Mouse (Mus musculus) granulocyte monocyte progenitor cell, adult 5-6 weeks (primary cell): Measurements from ENCODE around the gene Nipal3. TPM values are rescaled to one million over a fixed set of nuclear protein-coding genes. Genes with fewer than 3 reads are reported as not detected.

Experiments
- ATAC-seq: replicated peaks from 2 replicates; pipeline ENCODE4 v1.8.0; 2016; ENCODE audit warnings: mild to moderate bottlenecking, moderate TSS enrichment, inconsistent platforms; ENCODE audit not compliant: poor library complexity, severe bottlenecking
- total RNA-seq, 2 experiments: library from RNA; stranded (forward) in 1 of 2; stranded (reverse) in 1 of 2; fragments of 200-712, 200-1000 nt in 1 of 2; fragments of >200 nt in 1 of 2; fragmentation: Nextera tagmentation in 1 of 2; gene quantifications; 2 replicates each; pipeline ENCODE4 v1.2.3; 2014 to 2017

The Nipal3 gene
- total RNA-seq (2014; fragmentation: Nextera tagmentation): 5.7 and 8.4 TPM in 2 replicates
- 21.9 and 29.1 TPM in 2 replicates for total RNA-seq (2017)

- ATAC-seq: peak; percentile 89
These were observed at the start of gene Nipal3, which contains the start of gene Stpg1 for GRCm38 (mm10) chr4:135494521-135495396. Gene Nipal3, minus strand, starts transcription at chr4:135495038. Gene Stpg1, plus strand, starts transcription at chr4:135494790.

- no peak for ATAC-seq
These were observed 49.4 kb upstream of the Nipal3 start for GRCm38 (mm10) chr4:135544284-135544683.

- no peak for ATAC-seq
These were observed 45.2 kb upstream of the Nipal3 start for GRCm38 (mm10) chr4:135540057-135540456.

GRCm38 (mm10) chr4:135539056-135539455 lies 44.2 kb upstream of the Nipal3 start:
- no peak for ATAC-seq

GRCm38 (mm10) chr4:135535021-135535420 lies 40.2 kb upstream of the Nipal3 start:
- no peak for ATAC-seq

GRCm38 (mm10) chr4:135533001-135533400 lies 38.2 kb upstream of the Nipal3 start:
- no peak for ATAC-seq

GRCm38 (mm10) chr4:135531771-135532613 lies 37.2 kb upstream of the Nipal3 start:
- ATAC-seq: no peak

- no peak for ATAC-seq
These were observed 36.4 kb upstream of the Nipal3 start for GRCm38 (mm10) chr4:135531236-135531635.

- ATAC-seq: no peak
These were observed 35.4 kb upstream of the Nipal3 start for GRCm38 (mm10) chr4:135530270-135530669.

- no peak for ATAC-seq
These were observed 31.3 kb upstream of the Nipal3 start for GRCm38 (mm10) chr4:135526039-135526710.

GRCm38 (mm10) chr4:135525057-135525456 lies 30.2 kb upstream of the Nipal3 start:
- no peak for ATAC-seq

GRCm38 (mm10) chr4:135523939-135524338 lies 29.1 kb upstream of the Nipal3 start:
- no peak for ATAC-seq

- no peak for ATAC-seq
These were observed 25.6 kb upstream of the Nipal3 start for GRCm38 (mm10) chr4:135520421-135520820.

- ATAC-seq: no peak
These were observed 23.3 kb upstream of the Nipal3 start for GRCm38 (mm10) chr4:135518135-135518534.

- peak; percentile 67; the same call in 1 of the 2 replicates for ATAC-seq
These were observed 21.8 kb upstream of the Nipal3 start for GRCm38 (mm10) chr4:135516351-135517316.

- ATAC-seq: no peak
These were observed 20.1 kb upstream of the Nipal3 start for GRCm38 (mm10) chr4:135514925-135515324.

GRCm38 (mm10) chr4:135513865-135514264 lies 19.0 kb upstream of the Nipal3 start:
- no peak for ATAC-seq

GRCm38 (mm10) chr4:135509515-135509914 lies 14.7 kb upstream of the Nipal3 start:
- ATAC-seq: no peak

- no peak for ATAC-seq
These were observed 13.7 kb upstream of the Nipal3 start for GRCm38 (mm10) chr4:135508419-135509039.
